Mouse (Mus musculus) bone marrow macrophage, adult 2 months (primary cell): ENCODE data around the gene Hmgcr. TPM values are rescaled to one million over a fixed set of nuclear protein-coding genes. Genes with fewer than 3 reads are reported as not detected.

Experiments
- H3K27ac ChIP-seq: 2 replicates; pipeline ENCODE4 v1.5.1; 2012; ENCODE audit warnings: low read depth, low read length; ENCODE audit not compliant: insufficient read depth
- H3K4me1 ChIP-seq: 2 replicates; pipeline ENCODE4 v1.6.1; 2012; ENCODE audit warnings: low read length; ENCODE audit not compliant: control insufficient read depth, insufficient read depth
- H3K4me3 ChIP-seq: 2 replicates; pipeline ENCODE4 v1.5.1; 2012; ENCODE audit warnings: mild to moderate bottlenecking, low read length, moderate library complexity; ENCODE audit not compliant: insufficient read depth
- CTCF ChIP-seq: IDR thresholded peaks from 2 replicates; pipeline ENCODE4 v1.5.1; 2012; ENCODE audit warnings: low read depth, mild to moderate bottlenecking, low read length, moderate library complexity
- POLR2A ChIP-seq: IDR thresholded peaks from 2 replicates; pipeline ENCODE4 v1.6.1; 2012; ENCODE audit warnings: mild to moderate bottlenecking, low read depth, low read length, borderline replicate concordance
- polyA plus RNA-seq: library from polyadenylated mRNA; stranded (reverse); fragments of >200 nt; gene quantifications from 2 replicates; pipeline ENCODE4 v1.2.4, GENCODE M21; 2012; ENCODE audit not compliant: missing spikeins, insufficient read depth, insufficient read length

The Hmgcr gene
- polyA plus RNA-seq, 1 experiment, result 26.5 TPM

GRCm38 (mm10) chr13:96630396-96630795 is 40.3 kb downstream of the Hmgcr start:
- Histone ChIP-seq H3K4me3 (no peak overlapping the region), H3K4me1 (no peaks in the 10 kb centered on the region)
- TF ChIP-seq POLR2A (no peak), CTCF (no peak)

GRCm38 (mm10) chr13:96620891-96621290 is 49.8 kb downstream of the Hmgcr start:
- no peak overlapping the region for H3K27ac ChIP-seq
- TF ChIP-seq CTCF (no peak), POLR2A (no peak)
- H3K4me3 ChIP-seq, result no peak overlapping the region
- H3K4me1 ChIP-seq, result no peaks in the 10 kb centered on the region

More at GRCm38 (mm10) chr13:96630396-96630795, 40.3 kb downstream of the Hmgcr start:
- no peak overlapping the region for H3K27ac ChIP-seq

GRCm38 (mm10) chr13:96614615-96615014 is 56.1 kb downstream of the Hmgcr start:
- no peak for TF ChIP-seq POLR2A
- no peak for TF ChIP-seq CTCF
- Histone ChIP-seq H3K4me1 (no peaks in the 10 kb centered on the region), H3K27ac (no peak overlapping the region), H3K4me3 (no peak overlapping the region)

GRCm38 (mm10) chr13:96604242-96604641 is 66.5 kb downstream of the Hmgcr start:
- TF ChIP-seq POLR2A, result no peak
- no peak for TF ChIP-seq CTCF
- Histone ChIP-seq H3K4me3 (no peak overlapping the region), H3K4me1 (no peaks in the 10 kb centered on the region), H3K27ac (no peak overlapping the region)

- H3K4me3 ChIP-seq, result no peak overlapping the region
- TF ChIP-seq POLR2A (no peak), CTCF (no peak)
- H3K27ac ChIP-seq, result no peak overlapping the region
- H3K4me1 ChIP-seq, result no peaks in the 10 kb centered on the region
Observed at GRCm38 (mm10) chr13:96599182-96599581, 71.6 kb downstream of the Hmgcr start.

Other genes with a start within 250 kb of the Hmgcr start
- not detected in 2 replicates for gene Ankdd1b, start 199.7 kb downstream of the Hmgcr start, polyA plus RNA-seq
- not detected in 2 replicates for gene Gm17622, start 180.2 kb downstream of the Hmgcr start, polyA plus RNA-seq
- gene Polk, start 128.4 kb downstream of the Hmgcr start, polyA plus RNA-seq, result 13.2 and 18.4 TPM in 2 replicates
- gene Col4a3bp, start 128.3 kb downstream of the Hmgcr start, polyA plus RNA-seq, result 53.0 and 63.0 TPM in 2 replicates
- gene Ankrd31, start 77.3 kb upstream of the Hmgcr start, polyA plus RNA-seq, result not detected in 2 replicates